Mouse (Mus musculus) A20 (cell line): ENCODE measurements around the gene Slc38a4.

Source experiments
- DNase-seq: peaks from one replicate; pipeline ENCODE4 v3.0.0-alpha.2; 2011; ENCODE audit warnings: low read depth, low spot score

Gene Slc38a4

DNA sequence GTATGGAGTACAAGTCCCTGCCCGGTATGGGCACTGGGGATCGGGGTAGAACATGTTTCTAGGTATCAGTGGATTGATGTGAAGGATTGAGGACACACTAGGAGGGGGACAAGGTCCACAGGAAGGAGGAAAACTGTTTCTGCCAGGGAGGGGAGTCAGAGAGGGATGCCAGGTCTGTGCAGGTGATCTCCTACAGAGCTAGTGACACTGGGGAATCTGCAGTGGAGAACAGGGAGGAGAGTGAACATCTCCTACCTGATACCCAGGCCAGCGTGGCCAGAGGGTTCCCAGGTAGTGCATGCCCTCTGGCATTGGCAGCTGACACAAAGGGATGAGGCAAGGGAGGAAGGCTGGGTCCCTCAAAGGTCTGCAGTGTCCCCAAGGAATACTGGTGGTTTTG lies 89.4 kb downstream of the Slc38a4 start:
- no peak for DNase-seq

DNA sequence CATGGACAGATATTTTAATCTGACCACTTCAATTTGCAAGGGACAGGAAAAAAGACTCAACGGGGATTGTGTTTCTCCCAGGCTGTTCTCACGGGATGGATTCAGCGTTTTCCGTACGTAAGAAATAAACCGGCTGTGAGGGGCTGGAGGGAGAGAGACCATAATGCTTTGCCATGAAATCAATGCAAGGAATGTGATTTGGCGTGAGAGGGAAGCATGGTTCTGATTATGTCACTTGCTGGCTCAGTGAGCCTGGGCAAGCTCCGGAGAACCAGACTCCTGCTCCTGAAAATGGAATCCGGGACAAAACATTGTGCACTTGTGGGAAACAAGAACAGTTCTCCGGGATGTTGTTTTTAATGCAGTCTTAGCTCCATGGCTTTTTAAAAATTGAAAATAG lies 92.0 kb downstream of the Slc38a4 start:
- no peak for DNase-seq

DNA sequence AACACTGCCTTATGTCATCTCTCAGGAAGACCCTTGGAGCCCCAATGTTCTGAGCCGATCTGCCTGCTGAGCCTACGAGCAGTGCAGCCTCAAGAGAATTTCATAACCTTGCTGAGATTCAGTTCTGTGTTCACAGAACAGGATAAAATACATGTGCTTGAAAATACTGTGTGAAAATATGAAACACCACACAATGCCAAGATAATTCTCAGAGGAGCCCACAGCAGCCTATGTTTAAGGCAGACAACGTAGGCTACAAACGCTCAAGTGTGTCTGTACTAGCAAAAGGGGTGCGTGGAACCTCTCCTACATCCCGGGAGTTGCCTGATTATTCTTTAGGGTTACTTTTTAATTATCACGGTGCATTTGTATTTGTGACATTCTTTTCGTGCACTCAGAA lies 92.4 kb downstream of the Slc38a4 start:
- DNase-seq: no peak

DNA sequence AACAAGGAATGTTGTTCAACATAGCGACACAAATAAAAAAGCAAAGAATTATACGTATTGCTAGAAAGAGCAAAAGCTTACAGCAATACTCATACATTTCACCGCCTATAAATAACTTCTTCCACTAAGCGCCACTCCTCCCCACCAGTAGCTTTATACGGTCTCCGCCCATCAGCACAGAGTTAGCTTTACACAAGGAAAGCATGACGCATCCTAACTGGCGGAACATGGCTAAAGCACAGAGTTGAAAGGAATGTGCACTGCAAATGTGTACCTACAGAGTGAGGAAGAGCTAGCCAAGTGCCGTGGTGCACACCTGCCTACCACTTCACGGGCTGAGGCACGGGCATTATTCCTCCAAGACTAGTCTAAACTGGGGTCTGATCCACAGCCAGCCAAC lies 95.4 kb downstream of the Slc38a4 start:
- no peak for DNase-seq

- no peak for DNase-seq
These were observed 96.5 kb downstream of the Slc38a4 start for GRCm38 (mm10) chr15:96959247-96959646.

DNA sequence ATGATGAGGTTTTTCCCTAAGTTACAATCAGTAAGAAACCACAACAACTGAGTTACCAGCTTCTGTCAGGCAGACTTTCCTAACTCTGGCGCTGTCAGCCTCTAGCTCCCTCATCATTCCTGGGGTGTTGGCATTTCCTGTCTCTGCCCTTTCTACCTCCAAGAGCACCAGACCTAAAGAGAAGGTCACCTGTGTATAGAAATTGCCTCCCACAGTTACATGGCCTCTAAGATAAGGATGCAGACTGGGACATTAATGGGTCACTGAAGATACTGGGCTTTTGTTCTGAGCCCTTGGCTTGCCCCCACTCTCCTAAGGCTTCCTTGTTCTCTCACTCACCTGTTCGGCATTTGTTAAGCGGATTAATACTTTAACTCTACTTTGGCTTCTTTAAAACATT lies 99.1 kb downstream of the Slc38a4 start:
- no peak for DNase-seq

GRCm38 (mm10) chr15:96954389-96954788 lies 101.4 kb downstream of the Slc38a4 start:
- DNase-seq: no peak

DNA sequence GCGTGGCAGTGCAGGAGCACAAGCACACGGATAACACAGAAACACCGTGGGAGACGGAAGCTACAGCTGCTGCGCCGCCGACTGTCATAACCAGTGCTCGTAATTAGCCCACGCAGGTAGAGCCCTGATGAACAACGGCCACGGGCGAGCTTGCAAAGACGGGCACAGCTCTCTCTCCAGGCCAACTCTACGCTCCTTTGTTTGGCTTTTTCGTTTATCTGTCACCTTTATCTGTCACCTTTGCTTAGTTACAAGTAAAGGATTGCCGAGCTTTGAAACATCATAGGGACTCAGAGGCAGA lies 101.9 kb downstream of the Slc38a4 start:
- DNase-seq: no peak

- peak; percentile 52 for DNase-seq
These were observed 102.4 kb downstream of the Slc38a4 start for GRCm38 (mm10) chr15:96953112-96953937.

GRCm38 (mm10) chr15:96952488-96952887 lies 103.3 kb downstream of the Slc38a4 start:
- no peak for DNase-seq

DNA sequence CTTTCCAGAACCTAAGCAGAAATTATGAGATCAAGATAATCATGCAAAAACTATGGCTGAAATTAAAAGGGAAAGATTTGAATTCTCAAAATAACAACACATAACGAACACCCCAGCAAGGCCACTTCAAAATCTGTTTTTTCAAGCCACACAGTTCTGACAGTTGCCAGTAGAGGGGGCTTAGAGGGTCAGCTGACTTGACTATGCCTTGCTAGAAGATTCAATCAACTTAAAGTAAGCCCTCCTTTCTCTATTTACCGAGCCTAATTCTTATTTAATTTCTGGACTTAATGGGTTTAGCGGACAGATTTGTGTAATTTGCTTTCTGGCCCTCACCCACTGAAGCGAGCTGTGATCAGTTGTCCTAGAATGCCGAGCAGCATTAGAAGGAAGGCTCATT lies 104.0 kb downstream of the Slc38a4 start:
- peak; percentile 19 for DNase-seq

- peak; percentile 61 for DNase-seq
These were observed 107.3 kb downstream of the Slc38a4 start for GRCm38 (mm10) chr15:96948471-96948870.
